Mouse (Mus musculus): ENCODE measurements around the gene Ankrd22.

GRCm38 (mm10) chr19:34206760-34207440 lies 41.0 kb upstream of the Ankrd22 start:
- TF ChIP-seq CTCF (IDR thresholded peaks at IDR 0.05; ENCODE audit: low read depth, low read length): no peak
- TF ChIP-seq POLR2A (IDR thresholded peaks at IDR 0.05; ENCODE audit: extremely low read depth, insufficient read depth, low read length): no peak
